Mouse (Mus musculus) kidney, embryonic 14.5 days (tissue): Measurements from ENCODE around the gene Zswim1. TPM values are rescaled to one million over a fixed set of nuclear protein-coding genes. Genes with fewer than 3 reads are reported as not detected.

ENCODE experiments used
- ATAC-seq: fragments of 200-750 bp; cut with Nextera tagmentation; 2 replicates; pipeline ENCODE4 v1.8.0; 2017; ENCODE audit warnings: moderate number of reproducible peaks, mild to moderate bottlenecking, moderate TSS enrichment, moderate library complexity; ENCODE audit not compliant: low FRiP score, low TSS enrichment
- H3K27ac ChIP-seq: fragments of 300-500 bp; sonication (generic); 2 replicates; pipeline ENCODE4 v1.5.1; 2014; ENCODE audit warnings: low read depth, mild to moderate bottlenecking, low read length, moderate library complexity, mixed read lengths
- H3K27me3 ChIP-seq: fragments of 300-500 bp; sonication (generic); 2 replicates; pipeline ENCODE4 v1.6.1; 2014; ENCODE audit warnings: mild to moderate bottlenecking, low read length; ENCODE audit not compliant: control insufficient read depth, insufficient read depth
- H3K36me3 ChIP-seq: fragments of 300-500 bp; sonication (generic); 2 replicates; pipeline ENCODE4 v1.6.1; 2014; ENCODE audit warnings: low read length, mixed read lengths; ENCODE audit not compliant: control insufficient read depth, insufficient read depth
- H3K4me1 ChIP-seq: fragments of 300-500 bp; sonication (generic); 2 replicates; pipeline ENCODE4 v1.6.1; 2014; ENCODE audit warnings: low read length, mixed read lengths; ENCODE audit not compliant: control insufficient read depth, insufficient read depth
- H3K4me2 ChIP-seq: fragments of 300-500 bp; sonication (generic); replicated peaks from 2 replicates; pipeline ENCODE4 v1.6.1; 2014; ENCODE audit warnings: low read depth, mild to moderate bottlenecking, low read length
- H3K4me3 ChIP-seq: fragments of 300-500 bp; sonication (generic); 2 replicates; pipeline ENCODE4 v1.5.1; 2014; ENCODE audit warnings: mild to moderate bottlenecking, low read length
- H3K9ac ChIP-seq: fragments of 300-500 bp; sonication (generic); 2 replicates; pipeline ENCODE4 v1.6.1; 2014; ENCODE audit warnings: low read depth, mild to moderate bottlenecking, low read length, moderate library complexity
- H3K9me3 ChIP-seq: fragments of 300-500 bp; sonication (generic); 2 replicates; pipeline ENCODE4 v1.6.1; 2016; ENCODE audit warnings: low read length; ENCODE audit not compliant: control insufficient read depth
- WGBS: fragments of 180-500 bp; shearing (Covaris S2); extraction: QIAGEN DNeasy Blood & Tissue Kit; methylation state at CpG from one replicate; pipeline ENCODE4 v1.1.7; 2014; 5-methylcytosine and 5-hydroxymethylcytosine counted together
- polyA plus RNA-seq: library from polyadenylated mRNA; unstranded; fragments of >200 nt; fragmentation: Nextera tagmentation; extraction: Ambion mirVana; gene quantifications from 2 replicates; pipeline ENCODE4 v1.2.1, GENCODE M21; 2014

Zswim1 gene
- polyA plus RNA-seq: 12.4 and 20.0 TPM in 2 replicates

GRCm38 (mm10) chr2:164822636-164823165 is at the start of gene Zswim1:
Gene Zswim1, plus strand, starts transcription at chr2:164822686.
- Histone ChIP-seq H3K27ac (peak within 1 kb of the TSS; percentile 76; the same call in 1 of the 2 replicates), H3K27me3 (no peaks in the 10 kb centered on the region), H3K4me2 (peak within 1 kb of the TSS; percentile 51), H3K9ac (peak within 1 kb of the TSS; percentile 72), H3K9me3 (no peaks in the 10 kb centered on the region), H3K36me3 (peaks cover 43% of the 10 kb centered on the region), H3K4me3 (peak within 1 kb of the TSS; percentile 93), H3K4me1 (peaks cover 8% of the 10 kb centered on the region)
- peak; percentile 99 for ATAC-seq
- under 1% methylated on average over 32 of the region's 32 CpGs for WGBS

- Histone ChIP-seq H3K36me3 (peaks cover 25% of the 10 kb centered on the region), H3K4me2 (no peak overlapping the region), H3K4me1 (peaks cover 14% of the 10 kb centered on the region), H3K9ac (no peak overlapping the region), H3K27me3 (no peaks in the 10 kb centered on the region), H3K27ac (no peak overlapping the region), H3K9me3 (no peaks in the 10 kb centered on the region), H3K4me3 (no peak overlapping the region)
- 81% methylated on average over 14 of the region's 14 CpGs for WGBS
- ATAC-seq: no peak
Measured at GRCm38 (mm10) chr2:164773229-164773988, 49.1 kb upstream of the Zswim1 start.

GRCm38 (mm10) chr2:164773989-164774364 is 48.5 kb upstream of the Zswim1 start:
- H3K4me3 ChIP-seq: no peak overlapping the region
- no peak overlapping the region for H3K4me2 ChIP-seq
- H3K4me1 ChIP-seq: peaks cover 14% of the 10 kb centered on the region
- no peak overlapping the region for H3K27ac ChIP-seq
- 87% methylated on average over 5 of the region's 5 CpGs for WGBS
- peaks cover 25% of the 10 kb centered on the region for H3K36me3 ChIP-seq
- ATAC-seq: no peak
- H3K27me3 ChIP-seq: no peaks in the 10 kb centered on the region
- H3K9ac ChIP-seq: no peak overlapping the region
- H3K9me3 ChIP-seq: no peaks in the 10 kb centered on the region

GRCm38 (mm10) chr2:164776130-164776529 is 46.4 kb upstream of the Zswim1 start:
- Histone ChIP-seq H3K4me2 (no peak overlapping the region), H3K4me3 (no peak overlapping the region), H3K9ac (no peak overlapping the region), H3K27me3 (no peaks in the 10 kb centered on the region), H3K27ac (no peak overlapping the region), H3K9me3 (no peaks in the 10 kb centered on the region), H3K36me3 (peaks cover 22% of the 10 kb centered on the region), H3K4me1 (peaks cover 11% of the 10 kb centered on the region)
- WGBS: 82% methylated on average over 6 of the region's 6 CpGs
- ATAC-seq: no peak

- H3K9me3 ChIP-seq: no peaks in the 10 kb centered on the region
- H3K4me1 ChIP-seq: peaks cover 5% of the 10 kb centered on the region; the same call in 1 of the 2 replicates
- no peak overlapping the region for H3K4me2 ChIP-seq
- 65% methylated on average over 17 of the region's 17 CpGs for WGBS
- H3K27me3 ChIP-seq: no peaks in the 10 kb centered on the region
- no peak for ATAC-seq
- H3K9ac ChIP-seq: no peak overlapping the region
- H3K36me3 ChIP-seq: peaks cover 16% of the 10 kb centered on the region
- H3K27ac ChIP-seq: no peak overlapping the region
- no peak overlapping the region for H3K4me3 ChIP-seq
Measured at GRCm38 (mm10) chr2:164776801-164777200, 45.7 kb upstream of the Zswim1 start.

- no peak overlapping the region for H3K4me3 ChIP-seq
- H3K4me2 ChIP-seq: no peak overlapping the region
- ATAC-seq: no peak
- no peak overlapping the region for H3K27ac ChIP-seq
- H3K9ac ChIP-seq: no peak overlapping the region
- no peaks in the 10 kb centered on the region for H3K4me1 ChIP-seq
- H3K27me3 ChIP-seq: no peaks in the 10 kb centered on the region
- peaks cover 10% of the 10 kb centered on the region; the same call in 1 of the 2 replicates for H3K36me3 ChIP-seq
- no peaks in the 10 kb centered on the region for H3K9me3 ChIP-seq
- WGBS: 83% methylated on average over 30 of the region's 30 CpGs
Measured at GRCm38 (mm10) chr2:164777246-164778014, 45.1 kb upstream of the Zswim1 start.

- 94% methylated on average over 11 of the region's 11 CpGs for whole genome bisulfite sequencing
- no peak for ATAC-seq
- H3K27ac ChIP-seq: no peak overlapping the region
- peaks cover 5% of the 10 kb centered on the region; the same call in 1 of the 2 replicates for H3K36me3 ChIP-seq
- H3K4me3 ChIP-seq: no peak overlapping the region
- no peaks in the 10 kb centered on the region for H3K27me3 ChIP-seq
- H3K4me2 ChIP-seq: no peak overlapping the region
- no peak overlapping the region for H3K9ac ChIP-seq
- H3K4me1 ChIP-seq: no peaks in the 10 kb centered on the region
- no peaks in the 10 kb centered on the region for H3K9me3 ChIP-seq
Measured at GRCm38 (mm10) chr2:164778015-164778287, 44.5 kb upstream of the Zswim1 start.

- no peaks in the 10 kb centered on the region for H3K4me1 ChIP-seq
- H3K27ac ChIP-seq: no peak overlapping the region
- 74% methylated on average over 7 of the region's 7 CpGs for WGBS
- no peak overlapping the region for H3K4me2 ChIP-seq
- no peak for ATAC-seq
- H3K27me3 ChIP-seq: no peaks in the 10 kb centered on the region
- H3K9ac ChIP-seq: no peak overlapping the region
- no peaks in the 10 kb centered on the region for H3K36me3 ChIP-seq
- no peaks in the 10 kb centered on the region for H3K9me3 ChIP-seq
- H3K4me3 ChIP-seq: no peak overlapping the region
Measured at GRCm38 (mm10) chr2:164778809-164779208, 43.7 kb upstream of the Zswim1 start.
